In genomic region chr1:136946404-136946803, GRCm38 (mm10) we compare ENCODE assay signal across 12 mouse cellular contexts. TPM values are rescaled to one million over a fixed set of nuclear protein-coding genes. Genes with fewer than 3 reads are reported as not detected.
DNase-seq lines count a peak whose midpoint lies in the region; ATAC-seq and TF ChIP-seq lines count a peak whose summit lies in the region.
"Had no signal": no experiment of that assay in that cellular context is flagged by ENCODE, and none has a peak within 500 bp of the region (broad histone marks: within the 10 kb centered on the region; RNA-seq: fewer than 3 reads in every experiment).

No protein-coding gene starts in this region.

- H3K36me3 ChIP-seq in heart, adult 2 months (ENCODE audit: control insufficient read depth, insufficient read depth, low read length) = no peaks in the 10 kb centered on the region
- no peaks in the 10 kb centered on the region for H3K36me3 ChIP-seq in midbrain, embryonic 10.5 days
- no peaks in the 10 kb centered on the region for H3K36me3 ChIP-seq in midbrain, embryonic 15.5 days (replicated peaks)
- H3K36me3 ChIP-seq in liver, embryonic 14.5 days (replicated peaks; ENCODE audit: control insufficient read depth, insufficient read depth, low read depth) = no peaks in the 10 kb centered on the region
- H3K36me3 ChIP-seq: limb, embryonic 15.5 days; neural tube, embryonic 12.5 days had no signal

- no peaks in the 10 kb centered on the region for H3K79me2 ChIP-seq in heart, adult 2 months (replicated peaks; ENCODE audit: control insufficient read depth, insufficient read depth, low read length)

- TF ChIP-seq EP300 in heart, adult 2 months (IDR thresholded peaks at IDR 0.05; ENCODE audit: insufficient read depth, low read depth, low read length) = no peak
- no peak for TF ChIP-seq EP300 in liver, embryonic 14.5 days (IDR thresholded peaks at IDR 0.05; ENCODE audit: low read depth)

- H3K9ac ChIP-seq in heart, adult 2 months (ENCODE audit: low read depth, low read length) = no peak overlapping the region
- H3K9ac ChIP-seq in midbrain, embryonic 15.5 days = no peak overlapping the region
- no peak overlapping the region for H3K9ac ChIP-seq in liver, embryonic 14.5 days (replicated peaks)
- H3K9ac ChIP-seq: limb, embryonic 15.5 days; neural tube, embryonic 12.5 days had no signal

- H3K4me2 ChIP-seq in midbrain, embryonic 15.5 days = no peak overlapping the region
- H3K4me2 ChIP-seq in liver, embryonic 14.5 days (ENCODE audit: low read depth) = peak overlapping the region; percentile 45

- no peak for DNase-seq in heart, adult 2 months
- no peak for DNase-seq in heart, postnatal 14 days
- peak; percentile 45 for DNase-seq in midbrain, embryonic 10.5 days (ENCODE audit: low spot score)
- no peak for DNase-seq in liver, embryonic 14.5 days (ENCODE audit: low read depth in 3 of 3, low spot score in 3 of 3)
- no peak for DNase-seq in adrenal gland, adult (ENCODE audit: inconsistent age in 2 of 2, low spot score in 1 of 2)
- DNase-seq in ovary, postnatal 10 days (ENCODE audit: low spot score) = no peak
- DNase-seq: kidney, postnatal 10 days had no signal

- H3K27ac ChIP-seq in heart, adult 2 months = no peak overlapping the region
- H3K27ac ChIP-seq in midbrain, embryonic 10.5 days (replicated peaks) = no peak overlapping the region
- no peak overlapping the region for H3K27ac ChIP-seq in midbrain, embryonic 15.5 days
- H3K27ac ChIP-seq in liver, embryonic 14.5 days = no peak overlapping the region
- H3K27ac ChIP-seq: limb, embryonic 15.5 days; neural tube, embryonic 12.5 days had no signal

- peaks cover 5% of the 10 kb centered on the region; the same call in 1 of the 2 replicates for H3K27me3 ChIP-seq in heart, adult 2 months (ENCODE audit: control insufficient read depth, insufficient read depth, low read length)
- H3K27me3 ChIP-seq in midbrain, embryonic 10.5 days (ENCODE audit: low read depth, poor library complexity, severe bottlenecking) = peaks cover 93% of the 10 kb centered on the region
- peaks cover 75% of the 10 kb centered on the region for H3K27me3 ChIP-seq in midbrain, embryonic 15.5 days (replicated peaks)
- peaks cover 54% of the 10 kb centered on the region for H3K27me3 ChIP-seq in liver, embryonic 14.5 days (ENCODE audit: control insufficient read depth, insufficient read depth, low read length)

- intact Hi-C loops in heart, adult 2 months (cut with DNase I) = loop anchor here (5.0 kb wide), 2 partner anchors 164 to 324 kb away; partner anchors contain the start of gene Zfp281
- intact Hi-C loops in heart, postnatal 14 days (cut with DNase I) = loop anchor here (5.0 to 10.0 kb wide), 2 partner anchors 164 to 278 kb away; no protein-coding TSS in a partner anchor

- H3K4me1 ChIP-seq in heart, adult 2 months (ENCODE audit: control insufficient read depth, insufficient read depth, low read length) = no peaks in the 10 kb centered on the region
- H3K4me1 ChIP-seq in midbrain, embryonic 10.5 days = peaks cover 49% of the 10 kb centered on the region
- H3K4me1 ChIP-seq in midbrain, embryonic 15.5 days = peaks cover 26% of the 10 kb centered on the region
- peaks cover 0 to 2% of the 10 kb centered on the region in 2 experiments; a peak in 1 of 4 replicates for H3K4me1 ChIP-seq in liver, embryonic 14.5 days (replicated peaks; ENCODE audit: control insufficient read depth in 2 of 2, insufficient read depth in 2 of 2, low read length in 1 of 2)

- peak overlapping the region; percentile 14; the same call in 1 of the 2 replicates for H3K4me3 ChIP-seq in heart, adult 2 months
- H3K4me3 ChIP-seq in midbrain, embryonic 10.5 days = no peak overlapping the region
- no peak overlapping the region for H3K4me3 ChIP-seq in midbrain, embryonic 15.5 days
- H3K4me3 ChIP-seq in liver, embryonic 14.5 days (ENCODE audit: insufficient read depth in 1 of 2, low read depth in 2 of 2, low read length in 2 of 2) = peak overlapping the region; percentile 6 to 50

- 14% methylated on average over 8 of the region's 8 CpGs for WGBS in heart, adult 2 months
- 1% methylated on average over 8 of the region's 8 CpGs for WGBS in midbrain, embryonic 10.5 days
- under 1% methylated on average over 8 of the region's 8 CpGs for WGBS in midbrain, embryonic 15.5 days
- 4% methylated on average over 8 of the region's 8 CpGs for WGBS in liver, embryonic 14.5 days (ENCODE audit: insufficient replicate concordance)

- H3K9me3 ChIP-seq in midbrain, embryonic 10.5 days (replicated peaks) = 0 out of 2 replicates have a peak, but pooled peaks cover 1% of the 10 kb centered on the region
- no peaks in the 10 kb centered on the region for H3K9me3 ChIP-seq in midbrain, embryonic 15.5 days
- H3K9me3 ChIP-seq in liver, embryonic 14.5 days (ENCODE audit: control insufficient read depth, low read length) = no peaks in the 10 kb centered on the region
- H3K9me3 ChIP-seq: limb, embryonic 15.5 days; neural tube, embryonic 12.5 days had no signal

- no peak for TF ChIP-seq CTCF in heart, adult 2 months (IDR thresholded peaks at IDR 0.05)
- TF ChIP-seq CTCF in liver, embryonic 14.5 days (IDR thresholded peaks at IDR 0.05; ENCODE audit: low read depth) = no peak

- no peak for TF ChIP-seq POLR2A in heart, adult 2 months (IDR thresholded peaks at IDR 0.05; ENCODE audit: insufficient read depth, low read depth, low read length)

- ATAC-seq in midbrain, embryonic 15.5 days (replicated peaks) = no peak
- ATAC-seq in liver, embryonic 14.5 days (ENCODE audit: insufficient read depth) = peak; percentile 11; the same call in 1 of the 2 replicates
- ATAC-seq in monocyte, adult 5-6 weeks (replicated peaks; ENCODE audit: insufficient number of reproducible peaks, low FRiP score, low TSS enrichment, poor library complexity, severe bottlenecking) = no peak

RNA-seq across cellular contexts. Expression of gene Nr5a2, which starts 13.8 kb away (rescaled TPM):
- under 1 TPM; 0.18 to 0.60 TPM for total RNA-seq in heart, adult 2 months (2021)
- polyA plus RNA-seq in heart, adult 2 months (2012; rRNA removed) = 0.47 and 0.80 TPM in 2 replicates
- total RNA-seq in heart, postnatal 14 days (2021) = 1 to 10 TPM; 1.6 to 2.2 TPM
- 0.20 and 0.27 TPM in 2 replicates for polyA plus RNA-seq in midbrain, embryonic 10.5 days (2016; fragmentation: Nextera tagmentation; extraction: Ambion mirVana)
- polyA plus RNA-seq in midbrain, embryonic 15.5 days (2015; fragmentation: Nextera tagmentation; extraction: Ambion mirVana) = 1.1 and 1.5 TPM in 2 replicates
- 2.5 and 2.8 TPM in 2 replicates for polyA plus RNA-seq in liver, embryonic 14.5 days (2012; rRNA removed)
- polyA plus RNA-seq in liver, embryonic 14.5 days (2014; fragmentation: Nextera tagmentation; extraction: Ambion mirVana) = 1.4 and 1.5 TPM in 2 replicates
- total RNA-seq in monocyte, adult 5-6 weeks (2017) = not detected in 3 replicates
- polyA plus RNA-seq: C2C12 had no signal

Comparison
In these comparisons a context has a peak if more than half of its experiments do, and no peak if none do; other contexts are left out.
1. H3K4me3 ChIP-seq: peak in heart, adult 2 months (single experiment) and liver, embryonic 14.5 days (2 of 2); none in midbrain, embryonic 10.5 days (single experiment) and midbrain, embryonic 15.5 days (single experiment).